Mouse (Mus musculus) cortical plate, adult 2 months (tissue): ENCODE measurements around the gene Itga6.

ENCODE experiments used
- CTCF ChIP-seq: fragments of 200-500 bp; IDR thresholded peaks from 2 replicates; pipeline ENCODE4 v1.5.1; 2011; ENCODE audit warnings: mild to moderate bottlenecking, control low read depth, low read length; ENCODE audit not compliant: insufficient read depth; ENCODE audit errors: extremely low read depth
- POLR2A ChIP-seq: fragments of 200-500 bp; IDR thresholded peaks from 2 replicates; pipeline ENCODE4 v1.6.1; 2011; ENCODE audit warnings: mild to moderate bottlenecking, low read length, control low read depth; ENCODE audit not compliant: insufficient read depth; ENCODE audit errors: extremely low read depth

- no peak for TF ChIP-seq CTCF
- no peak for TF ChIP-seq POLR2A
Observed at GRCm38 (mm10) chr2:71726883-71727676, 18.3 kb upstream of the Itga6 start.
